Mouse (Mus musculus): ENCODE data around the gene Ccdc51. TPM values are rescaled to one million over a fixed set of nuclear protein-coding genes. Genes with fewer than 3 reads are reported as not detected.

The Ccdc51 gene
- polyA plus RNA-seq, 1 experiment from 2014 or later: 14.0 TPM

DNA sequence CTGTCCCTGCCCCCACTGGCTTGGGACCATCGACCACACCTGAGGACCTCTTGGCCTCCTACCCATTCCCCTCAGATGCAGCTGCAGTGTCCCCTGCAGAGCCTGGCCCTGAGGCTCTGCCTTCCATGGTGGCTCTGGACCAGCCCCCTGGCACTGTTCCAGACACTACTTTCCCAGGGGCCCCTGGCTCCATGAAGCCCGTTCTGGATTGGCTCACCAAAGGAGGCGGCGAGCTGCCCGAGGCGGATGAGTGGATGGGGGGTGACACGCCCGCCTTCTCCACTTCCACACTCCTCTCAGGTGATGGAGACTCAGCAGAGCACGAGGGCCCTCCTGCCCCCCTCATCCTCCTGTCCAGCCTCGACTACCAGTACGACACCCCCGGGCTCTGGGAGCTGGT is 22.7 kb downstream of the Ccdc51 start:
- Histone ChIP-seq H3K4me2 (ENCODE audit: low read length) (no peak overlapping the region), H3K9me3 (ENCODE audit: control insufficient read depth, low read length) (no peaks in the 10 kb centered on the region), H3K9ac (replicated peaks; ENCODE audit: low read length) (no peak overlapping the region), H3K4me1 (ENCODE audit: control insufficient read depth, insufficient read depth, low read length) (no peaks in the 10 kb centered on the region; the same call in 1 of the 2 replicates), H3K27me3 (ENCODE audit: control insufficient read depth, insufficient read depth, low read length) (no peaks in the 10 kb centered on the region), H3K36me3 (ENCODE audit: control insufficient read depth, insufficient read depth, low read length) (peaks cover 95% of the 10 kb centered on the region), H3K4me3 (replicated peaks; ENCODE audit: low read depth, low read length) (no peak overlapping the region), H3K27ac (replicated peaks; ENCODE audit: low read depth, low read length) (no peak overlapping the region)
- WGBS: 78% methylated on average over 12 of the region's 12 CpGs
- ATAC-seq (ENCODE audit: low FRiP score, low TSS enrichment): 0 out of 2 replicates have a peak, but pooled peaks have one; percentile 41
- peak; percentile 64 for DNase-seq

DNA sequence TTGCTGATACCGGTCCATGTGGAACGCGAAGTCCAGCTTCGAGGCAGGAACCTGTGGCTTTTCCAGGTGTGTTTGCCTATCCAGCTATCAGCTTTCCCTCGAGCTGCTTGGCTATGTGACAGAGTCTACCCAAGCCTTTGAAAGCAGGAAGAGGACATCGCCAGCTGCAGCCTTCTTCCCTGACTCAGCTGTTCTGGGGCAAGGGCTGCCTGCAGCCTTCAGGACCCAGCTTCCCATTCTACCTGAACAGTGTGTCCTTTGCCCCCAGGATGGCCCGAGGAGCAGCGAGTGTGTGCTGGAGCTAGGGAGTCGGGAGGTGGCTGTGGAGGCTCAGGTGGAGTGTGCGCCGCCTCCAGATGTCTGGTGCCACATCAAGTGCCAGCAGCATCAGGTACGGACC is 23.4 kb downstream of the Ccdc51 start:
- 96% methylated on average over 12 of the region's 12 CpGs for WGBS
- Histone ChIP-seq H3K4me1 (ENCODE audit: control insufficient read depth, insufficient read depth, low read length) (no peaks in the 10 kb centered on the region; the same call in 1 of the 2 replicates), H3K4me2 (ENCODE audit: low read length) (no peak overlapping the region), H3K4me3 (replicated peaks; ENCODE audit: low read depth, low read length) (no peak overlapping the region), H3K9me3 (ENCODE audit: control insufficient read depth, low read length) (no peaks in the 10 kb centered on the region), H3K27ac (replicated peaks; ENCODE audit: low read depth, low read length) (no peak overlapping the region), H3K36me3 (ENCODE audit: control insufficient read depth, insufficient read depth, low read length) (peaks cover 95% of the 10 kb centered on the region), H3K9ac (replicated peaks; ENCODE audit: low read length) (no peak overlapping the region), H3K27me3 (ENCODE audit: control insufficient read depth, insufficient read depth, low read length) (no peaks in the 10 kb centered on the region)
- no peak for DNase-seq
- no peak for ATAC-seq (ENCODE audit: low FRiP score, low TSS enrichment)

DNA sequence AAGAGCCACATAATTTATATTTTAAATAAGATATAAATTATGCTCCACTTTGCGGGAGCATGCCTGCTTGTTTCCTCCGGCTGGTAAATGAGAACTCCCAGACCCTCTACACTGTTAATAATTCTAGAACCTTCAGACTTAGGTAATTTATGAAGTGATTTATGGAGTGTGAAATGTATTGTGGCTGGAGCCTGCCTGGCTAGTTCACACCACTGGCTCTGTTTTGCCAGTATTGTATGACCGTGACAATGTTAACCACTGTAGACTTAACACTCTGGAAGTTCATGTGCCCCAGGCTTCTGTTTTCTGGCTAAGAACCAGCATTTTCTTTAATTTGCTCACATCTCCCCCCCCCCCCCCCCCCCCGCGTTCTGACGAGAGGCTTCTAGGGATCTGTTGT is 25.0 kb downstream of the Ccdc51 start:
- no peak overlapping the region for H3K9ac ChIP-seq (replicated peaks; ENCODE audit: low read length)
- H3K36me3 ChIP-seq (ENCODE audit: control insufficient read depth, insufficient read depth, low read length): peaks cover 99% of the 10 kb centered on the region
- H3K4me2 ChIP-seq (ENCODE audit: low read length): no peak overlapping the region
- ATAC-seq (ENCODE audit: low FRiP score, low TSS enrichment) (no peak), DNase-seq (no peak)
- no peaks in the 10 kb centered on the region; the same call in 1 of the 2 replicates for H3K4me1 ChIP-seq (ENCODE audit: control insufficient read depth, insufficient read depth, low read length)
- WGBS: 92% methylated on average over 6 of the region's 6 CpGs
- no peak overlapping the region for H3K4me3 ChIP-seq (replicated peaks; ENCODE audit: low read depth, low read length)
- no peaks in the 10 kb centered on the region for H3K9me3 ChIP-seq (ENCODE audit: control insufficient read depth, low read length)
- no peak overlapping the region for H3K27ac ChIP-seq (replicated peaks; ENCODE audit: low read depth, low read length)
- no peaks in the 10 kb centered on the region for H3K27me3 ChIP-seq (ENCODE audit: control insufficient read depth, insufficient read depth, low read length)

DNA sequence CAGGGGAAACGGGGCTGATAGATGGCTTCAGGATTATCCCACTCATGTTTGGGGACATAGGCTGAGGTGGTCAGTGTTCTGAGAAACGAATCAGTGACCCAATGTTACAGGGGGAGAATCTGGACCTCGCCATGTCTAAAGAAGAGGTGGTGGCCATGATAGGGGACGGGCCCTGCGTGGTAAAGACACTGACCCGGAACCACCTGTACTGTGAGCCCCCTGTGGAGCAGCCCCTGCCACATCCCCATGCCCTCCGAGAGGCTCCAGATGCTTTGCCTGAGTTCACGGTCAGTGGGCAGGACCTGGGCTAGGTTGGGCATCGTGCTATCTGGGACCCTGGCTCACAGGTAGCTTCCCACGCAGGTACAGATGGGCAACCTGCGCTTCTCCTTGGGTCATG is 27.9 kb downstream of the Ccdc51 start:
- H3K4me3 ChIP-seq (replicated peaks; ENCODE audit: low read depth, low read length): no peak overlapping the region
- H3K4me1 ChIP-seq (ENCODE audit: control insufficient read depth, insufficient read depth, low read length): no peaks in the 10 kb centered on the region
- H3K4me2 ChIP-seq (ENCODE audit: low read length): no peak overlapping the region
- DNase-seq (no peak), ATAC-seq (ENCODE audit: low FRiP score, low TSS enrichment) (no peak)
- no peak overlapping the region for H3K9ac ChIP-seq (replicated peaks; ENCODE audit: low read length)
- 92% methylated on average over 11 of the region's 11 CpGs for WGBS
- no peaks in the 10 kb centered on the region for H3K9me3 ChIP-seq (ENCODE audit: control insufficient read depth, low read length)
- H3K36me3 ChIP-seq (ENCODE audit: control insufficient read depth, insufficient read depth, low read length): peaks cover 99% of the 10 kb centered on the region
- H3K27me3 ChIP-seq (ENCODE audit: control insufficient read depth, insufficient read depth, low read length): no peaks in the 10 kb centered on the region
- H3K27ac ChIP-seq (replicated peaks; ENCODE audit: low read depth, low read length): no peak overlapping the region

DNA sequence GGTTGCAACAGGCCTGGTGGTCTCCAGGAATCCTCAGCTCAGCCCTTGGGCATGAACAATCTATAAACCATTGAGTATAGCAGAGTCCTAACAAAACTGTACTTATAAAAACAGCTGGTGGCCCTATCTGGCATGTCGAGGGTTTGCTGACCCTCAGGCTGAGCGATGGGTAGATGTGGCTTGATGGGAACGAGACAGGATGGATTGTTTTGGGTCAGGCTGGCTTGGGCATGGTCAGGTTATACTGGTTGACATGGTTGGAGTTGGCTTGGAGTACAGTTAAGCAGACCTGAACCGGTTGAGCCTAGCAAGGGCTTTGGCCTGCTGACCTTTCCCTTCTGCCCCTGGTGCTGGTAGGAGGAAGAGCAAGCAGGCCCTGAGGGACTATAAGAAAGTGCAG is 28.8 kb downstream of the Ccdc51 start:
- H3K4me2 ChIP-seq (ENCODE audit: low read length): no peak overlapping the region
- no peaks in the 10 kb centered on the region for H3K9me3 ChIP-seq (ENCODE audit: control insufficient read depth, low read length)
- ATAC-seq (ENCODE audit: low FRiP score, low TSS enrichment) (no peak), DNase-seq (no peak)
- no peak overlapping the region for H3K9ac ChIP-seq (replicated peaks; ENCODE audit: low read length)
- no peak overlapping the region for H3K4me3 ChIP-seq (replicated peaks; ENCODE audit: low read depth, low read length)
- H3K27ac ChIP-seq (replicated peaks; ENCODE audit: low read depth, low read length): no peak overlapping the region
- peaks cover 99% of the 10 kb centered on the region for H3K36me3 ChIP-seq (ENCODE audit: control insufficient read depth, insufficient read depth, low read length)
- H3K4me1 ChIP-seq (ENCODE audit: control insufficient read depth, insufficient read depth, low read length): no peaks in the 10 kb centered on the region
- WGBS: 91% methylated on average over 4 of the region's 4 CpGs
- no peaks in the 10 kb centered on the region for H3K27me3 ChIP-seq (ENCODE audit: control insufficient read depth, insufficient read depth, low read length)

- no peak overlapping the region for H3K4me3 ChIP-seq (replicated peaks; ENCODE audit: low read depth, low read length)
- DNase-seq (no peak), ATAC-seq (ENCODE audit: low FRiP score, low TSS enrichment) (no peak)
- no peak overlapping the region for H3K9ac ChIP-seq (replicated peaks; ENCODE audit: low read length)
- no peak overlapping the region for H3K4me2 ChIP-seq (ENCODE audit: low read length)
- peaks cover 99% of the 10 kb centered on the region for H3K36me3 ChIP-seq (ENCODE audit: control insufficient read depth, insufficient read depth, low read length)
- H3K9me3 ChIP-seq (ENCODE audit: control insufficient read depth, low read length): no peaks in the 10 kb centered on the region
- no peaks in the 10 kb centered on the region for H3K4me1 ChIP-seq (ENCODE audit: control insufficient read depth, insufficient read depth, low read length)
- H3K27me3 ChIP-seq (ENCODE audit: control insufficient read depth, insufficient read depth, low read length): no peaks in the 10 kb centered on the region
- WGBS: 96% methylated on average over 9 of the region's 9 CpGs
- H3K27ac ChIP-seq (replicated peaks; ENCODE audit: low read depth, low read length): no peak overlapping the region
Observed at GRCm38 (mm10) chr9:109111591-109111990, 29.3 kb downstream of the Ccdc51 start.

- Histone ChIP-seq H3K4me3 (replicated peaks; ENCODE audit: low read depth, low read length) (no peak overlapping the region), H3K4me2 (ENCODE audit: low read length) (no peak overlapping the region), H3K9ac (replicated peaks; ENCODE audit: low read length) (no peak overlapping the region), H3K27ac (replicated peaks; ENCODE audit: low read depth, low read length) (no peak overlapping the region), H3K4me1 (ENCODE audit: control insufficient read depth, insufficient read depth, low read length) (no peaks in the 10 kb centered on the region), H3K36me3 (ENCODE audit: control insufficient read depth, insufficient read depth, low read length) (peaks cover 100% of the 10 kb centered on the region), H3K27me3 (ENCODE audit: control insufficient read depth, insufficient read depth, low read length) (no peaks in the 10 kb centered on the region), H3K9me3 (ENCODE audit: control insufficient read depth, low read length) (no peaks in the 10 kb centered on the region)
- DNase-seq (no peak), ATAC-seq (ENCODE audit: low FRiP score, low TSS enrichment) (no peak)
- whole genome bisulfite sequencing: 92% methylated on average over 8 of the region's 8 CpGs
Observed at GRCm38 (mm10) chr9:109113331-109113730, 31.0 kb downstream of the Ccdc51 start.

DNA sequence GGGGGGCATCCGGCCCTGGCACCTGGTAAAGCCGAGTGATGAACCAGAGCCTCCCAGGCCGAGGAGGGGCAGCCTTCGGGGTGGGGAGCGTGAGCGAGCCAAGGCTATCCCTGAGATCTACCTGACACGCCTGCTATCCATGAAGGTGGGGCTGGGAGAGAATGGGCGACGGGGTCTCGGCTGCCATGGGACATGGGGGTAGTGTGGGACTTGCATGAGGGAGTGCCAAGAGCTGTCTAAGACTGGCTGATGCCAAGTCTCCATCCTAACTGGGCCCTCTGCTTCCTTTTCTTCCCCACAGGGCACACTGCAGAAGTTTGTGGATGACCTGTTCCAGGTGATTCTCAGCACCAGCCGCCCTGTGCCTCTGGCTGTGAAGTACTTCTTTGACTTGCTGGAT is 32.0 kb downstream of the Ccdc51 start:
- Histone ChIP-seq H3K4me2 (ENCODE audit: low read length) (no peak overlapping the region), H3K36me3 (ENCODE audit: control insufficient read depth, insufficient read depth, low read length) (peaks cover 100% of the 10 kb centered on the region), H3K9ac (replicated peaks; ENCODE audit: low read length) (no peak overlapping the region), H3K9me3 (ENCODE audit: control insufficient read depth, low read length) (no peaks in the 10 kb centered on the region), H3K27me3 (ENCODE audit: control insufficient read depth, insufficient read depth, low read length) (no peaks in the 10 kb centered on the region), H3K27ac (replicated peaks; ENCODE audit: low read depth, low read length) (no peak overlapping the region), H3K4me1 (ENCODE audit: control insufficient read depth, insufficient read depth, low read length) (no peaks in the 10 kb centered on the region), H3K4me3 (replicated peaks; ENCODE audit: low read depth, low read length) (no peak overlapping the region)
- DNase-seq (no peak), ATAC-seq (ENCODE audit: low FRiP score, low TSS enrichment) (no peak)
- WGBS: 95% methylated on average over 11 of the region's 11 CpGs

DNA sequence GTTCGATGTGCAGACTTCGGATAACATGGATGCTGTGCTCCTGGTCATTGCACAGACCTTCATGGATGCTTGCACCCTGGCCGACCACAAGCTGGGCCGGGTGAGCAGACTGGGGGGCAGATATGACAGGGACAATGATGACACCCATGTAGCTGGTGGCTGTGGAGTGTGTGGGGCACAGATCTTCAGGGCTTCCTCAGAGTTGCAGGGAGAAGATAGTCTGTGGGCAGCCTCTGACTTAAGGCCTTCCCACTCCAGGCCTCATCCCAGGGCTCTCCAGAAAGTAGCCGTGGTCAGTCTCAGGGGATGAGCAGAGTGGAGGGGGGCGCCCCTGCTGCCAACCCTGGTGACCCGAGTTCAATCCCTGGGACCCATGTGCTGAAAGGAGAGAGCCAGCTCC is 32.6 kb downstream of the Ccdc51 start:
- peaks cover 100% of the 10 kb centered on the region for H3K36me3 ChIP-seq (ENCODE audit: control insufficient read depth, insufficient read depth, low read length)
- H3K9me3 ChIP-seq (ENCODE audit: control insufficient read depth, low read length): no peaks in the 10 kb centered on the region
- H3K4me1 ChIP-seq (ENCODE audit: control insufficient read depth, insufficient read depth, low read length): no peaks in the 10 kb centered on the region
- no peak overlapping the region for H3K4me3 ChIP-seq (replicated peaks; ENCODE audit: low read depth, low read length)
- no peak for ATAC-seq (ENCODE audit: low FRiP score, low TSS enrichment)
- H3K4me2 ChIP-seq (ENCODE audit: low read length): no peak overlapping the region
- 92% methylated on average over 7 of the region's 7 CpGs for WGBS
- no peak overlapping the region for H3K9ac ChIP-seq (replicated peaks; ENCODE audit: low read length)
- H3K27ac ChIP-seq (replicated peaks; ENCODE audit: low read depth, low read length): no peak overlapping the region
- DNase-seq: no peak
- H3K27me3 ChIP-seq (ENCODE audit: control insufficient read depth, insufficient read depth, low read length): no peaks in the 10 kb centered on the region
